Mouse (Mus musculus): ENCODE data around the gene Ddah1. TPM values are rescaled to one million over a fixed set of nuclear protein-coding genes. Genes with fewer than 3 reads are reported as not detected.

Ddah1 gene
- polyA plus RNA-seq, 1 experiment from 2014 or later: 28.0 TPM

DNA sequence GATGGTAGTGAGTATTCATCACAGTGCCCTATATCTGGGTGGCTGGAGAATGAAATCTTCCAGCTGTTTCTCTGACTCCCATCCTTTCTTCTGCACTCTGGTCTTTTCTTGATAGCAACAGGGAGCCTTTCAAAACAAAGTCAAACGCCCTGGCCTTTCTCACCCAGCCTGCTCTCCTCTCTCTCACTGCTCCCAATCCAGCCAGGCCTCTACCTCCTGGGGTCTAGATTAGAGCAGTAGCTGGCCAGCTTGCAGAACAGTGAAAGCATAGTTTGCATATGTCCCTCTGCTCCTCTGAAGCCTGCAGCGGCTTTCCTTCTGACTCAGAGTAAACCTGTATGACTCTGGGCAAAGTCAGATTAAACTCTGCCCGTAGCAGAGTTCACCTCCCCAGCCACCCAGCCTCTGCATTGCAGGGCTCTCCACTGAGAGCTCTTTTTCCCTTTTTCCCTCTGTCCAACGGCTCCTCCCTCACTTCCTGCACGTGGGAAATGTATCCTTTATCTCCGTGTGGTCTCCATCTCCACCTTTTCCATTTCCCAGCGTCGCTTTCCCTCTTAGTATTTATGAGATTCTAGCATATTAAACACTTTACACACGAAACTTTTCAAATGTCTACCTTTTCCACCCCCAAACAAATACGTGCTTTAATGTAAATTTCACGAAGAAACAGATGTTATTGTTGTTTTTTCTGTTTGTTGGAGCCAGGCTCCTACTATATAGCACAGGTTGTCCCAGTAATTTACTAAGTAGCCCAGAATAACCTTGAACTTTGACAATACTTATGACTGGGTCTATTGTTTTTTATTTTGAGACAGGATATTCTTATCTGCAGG is 163.8 kb downstream of the Ddah1 start, which contains the start of gene Bcl10:
Bcl10 (plus strand) TSS at position 786 of the 836 bp plus-strand sequence.
- Histone ChIP-seq H3K36me3 (replicated peaks; ENCODE audit: control insufficient read depth, insufficient read depth, low read depth, low read length) (no peaks in the 10 kb centered on the region), H3K27ac (replicated peaks; ENCODE audit: low read depth, low read length) (peak within 1 kb of the TSS; percentile 47; the same call in 1 of the 2 replicates), H3K9ac (replicated peaks; ENCODE audit: low read length) (0 out of 2 replicates have a peak within 1 kb of the TSS, but pooled peaks have one; percentile 41), H3K27me3 (ENCODE audit: control insufficient read depth, insufficient read depth, low read length) (no peaks in the 10 kb centered on the region), H3K4me2 (ENCODE audit: low read depth, low read length) (peak within 1 kb of the TSS; percentile 58), H3K9me3 (replicated peaks; ENCODE audit: control insufficient read depth, low read length) (no peaks in the 10 kb centered on the region), H3K4me1 (ENCODE audit: control insufficient read depth, insufficient read depth, low read length) (no peaks in the 10 kb centered on the region), H3K4me3 (ENCODE audit: low read depth, low read length) (peak within 1 kb of the TSS; percentile 31)
- DNase-seq (ENCODE audit: low spot score): no peak
- 31% methylated on average over 11 of the region's 11 CpGs for WGBS
- no peak for ATAC-seq (replicated peaks; ENCODE audit: insufficient number of reproducible peaks, low FRiP score, low TSS enrichment, low read depth)

GRCm38 (mm10) chr3:145922971-145923370 is 164.5 kb downstream of the Ddah1 start:
- Histone ChIP-seq H3K4me1 (ENCODE audit: control insufficient read depth, insufficient read depth, low read length) (no peaks in the 10 kb centered on the region), H3K27me3 (ENCODE audit: control insufficient read depth, insufficient read depth, low read length) (no peaks in the 10 kb centered on the region), H3K9ac (replicated peaks; ENCODE audit: low read length) (no peak overlapping the region), H3K9me3 (replicated peaks; ENCODE audit: control insufficient read depth, low read length) (no peaks in the 10 kb centered on the region), H3K27ac (replicated peaks; ENCODE audit: low read depth, low read length) (no peak overlapping the region), H3K4me3 (ENCODE audit: low read depth, low read length) (no peak overlapping the region), H3K36me3 (replicated peaks; ENCODE audit: control insufficient read depth, insufficient read depth, low read depth, low read length) (no peaks in the 10 kb centered on the region), H3K4me2 (ENCODE audit: low read depth, low read length) (no peak overlapping the region)
- WGBS: 72% methylated on average over 3 of the region's 3 CpGs
- ATAC-seq (replicated peaks; ENCODE audit: insufficient number of reproducible peaks, low FRiP score, low TSS enrichment, low read depth) (no peak), DNase-seq (ENCODE audit: low spot score) (no peak)

DNA sequence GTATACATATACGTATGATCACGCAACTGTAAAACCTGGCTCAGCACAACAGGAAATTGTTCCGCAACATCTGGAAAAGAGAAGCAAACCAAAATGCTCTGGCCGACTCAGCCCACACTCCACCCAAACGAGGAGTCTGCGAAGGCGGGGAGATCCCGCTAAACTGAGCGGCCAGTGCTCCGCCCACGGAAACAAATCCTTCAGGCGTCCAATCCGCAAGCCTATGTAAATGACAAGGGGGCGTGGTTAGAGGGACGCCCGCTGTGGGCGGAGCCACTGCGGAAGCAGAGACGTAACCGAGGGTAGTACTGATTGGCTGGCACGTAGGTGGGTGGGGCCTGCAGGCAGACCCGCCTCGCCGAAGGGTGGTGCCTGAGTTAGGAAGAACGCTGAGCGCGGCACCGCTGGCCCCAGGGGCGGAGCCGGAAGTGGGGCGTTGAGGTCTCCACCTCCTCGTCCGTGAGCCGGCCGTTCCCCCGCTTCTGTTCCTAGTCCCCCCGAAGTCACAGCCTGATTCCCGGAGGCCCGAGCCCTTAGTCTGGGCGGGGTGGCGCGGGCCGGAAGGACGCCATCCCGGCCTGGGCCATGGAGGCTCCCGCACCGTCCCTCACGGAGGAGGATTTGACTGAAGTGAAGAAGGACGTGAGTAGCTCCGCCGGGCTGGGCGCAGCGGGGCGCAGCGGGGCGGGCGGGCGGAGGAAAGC is 165.6 kb downstream of the Ddah1 start:
- WGBS: under 1% methylated on average over 58 of the region's 58 CpGs
- peak; percentile 99 for ATAC-seq (replicated peaks; ENCODE audit: insufficient number of reproducible peaks, low FRiP score, low TSS enrichment, low read depth)
- no peaks in the 10 kb centered on the region for H3K4me1 ChIP-seq (ENCODE audit: control insufficient read depth, insufficient read depth, low read length)
- H3K36me3 ChIP-seq (replicated peaks; ENCODE audit: control insufficient read depth, insufficient read depth, low read depth, low read length): no peaks in the 10 kb centered on the region
- peak overlapping the region; percentile 88 for H3K9ac ChIP-seq (replicated peaks; ENCODE audit: low read length)
- no peaks in the 10 kb centered on the region for H3K9me3 ChIP-seq (replicated peaks; ENCODE audit: control insufficient read depth, low read length)
- H3K4me2 ChIP-seq (ENCODE audit: low read depth, low read length): peak overlapping the region; percentile 65
- H3K27me3 ChIP-seq (ENCODE audit: control insufficient read depth, insufficient read depth, low read length): no peaks in the 10 kb centered on the region
- peak; percentile 100 for DNase-seq (ENCODE audit: low spot score)
- H3K27ac ChIP-seq (replicated peaks; ENCODE audit: low read depth, low read length): peak overlapping the region; percentile 89
- peak overlapping the region; percentile 89 for H3K4me3 ChIP-seq (ENCODE audit: low read depth, low read length)

DNA sequence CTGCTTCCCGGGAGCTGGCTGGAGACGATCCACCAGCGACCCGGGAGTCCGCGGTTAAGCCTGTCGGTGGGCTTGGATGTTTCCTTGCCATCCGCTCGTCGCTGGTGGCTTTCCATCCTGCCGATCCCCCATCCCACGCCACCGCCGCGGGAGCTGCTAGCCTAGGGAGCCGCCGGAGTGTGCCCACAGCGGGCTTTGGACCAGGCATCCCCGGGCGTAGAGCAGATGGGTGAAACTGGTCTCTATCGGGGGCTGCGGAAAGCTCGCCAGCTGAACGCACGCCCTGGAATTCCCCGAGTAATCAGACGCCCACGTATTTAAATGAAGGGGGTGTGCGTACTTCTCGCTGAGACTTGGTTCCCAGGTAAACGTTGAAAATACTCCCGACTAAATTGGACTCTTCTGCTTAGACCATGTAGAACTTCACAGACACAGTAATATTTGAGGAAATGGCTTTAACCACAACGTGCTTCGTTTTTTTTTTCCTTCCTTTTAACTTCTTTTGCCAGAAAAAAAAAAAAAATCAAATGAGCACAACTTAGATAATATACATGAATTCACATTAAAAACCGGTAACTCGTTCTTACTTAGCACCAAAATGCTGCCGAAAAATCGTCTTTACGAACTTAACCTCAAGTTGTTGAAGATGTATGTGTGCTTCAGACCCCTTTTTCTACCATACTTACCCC is 166.3 kb downstream of the Ddah1 start:
- H3K4me1 ChIP-seq (ENCODE audit: control insufficient read depth, insufficient read depth, low read length): no peaks in the 10 kb centered on the region
- WGBS: 4% methylated on average over 39 of the region's 39 CpGs
- peak; percentile 16; the same call in 1 of the 2 replicates for ATAC-seq (replicated peaks; ENCODE audit: insufficient number of reproducible peaks, low FRiP score, low TSS enrichment, low read depth)
- DNase-seq (ENCODE audit: low spot score): peak; percentile 60
- peak overlapping the region; percentile 89 for H3K27ac ChIP-seq (replicated peaks; ENCODE audit: low read depth, low read length)
- peak overlapping the region; percentile 88 for H3K9ac ChIP-seq (replicated peaks; ENCODE audit: low read length)
- H3K4me2 ChIP-seq (ENCODE audit: low read depth, low read length): peak overlapping the region; percentile 65
- no peaks in the 10 kb centered on the region for H3K9me3 ChIP-seq (replicated peaks; ENCODE audit: control insufficient read depth, low read length)
- no peaks in the 10 kb centered on the region for H3K27me3 ChIP-seq (ENCODE audit: control insufficient read depth, insufficient read depth, low read length)
- no peaks in the 10 kb centered on the region for H3K36me3 ChIP-seq (replicated peaks; ENCODE audit: control insufficient read depth, insufficient read depth, low read depth, low read length)
- peak overlapping the region; percentile 89 for H3K4me3 ChIP-seq (ENCODE audit: low read depth, low read length)

- Histone ChIP-seq H3K27ac (replicated peaks; ENCODE audit: low read depth, low read length) (no peak overlapping the region), H3K4me3 (ENCODE audit: low read depth, low read length) (peak overlapping the region; percentile 89; the same call in 1 of the 2 replicates), H3K4me1 (ENCODE audit: control insufficient read depth, insufficient read depth, low read length) (no peaks in the 10 kb centered on the region), H3K36me3 (replicated peaks; ENCODE audit: control insufficient read depth, insufficient read depth, low read depth, low read length) (no peaks in the 10 kb centered on the region), H3K9ac (replicated peaks; ENCODE audit: low read length) (no peak overlapping the region), H3K4me2 (ENCODE audit: low read depth, low read length) (no peak overlapping the region; the same call in 1 of the 2 replicates), H3K9me3 (replicated peaks; ENCODE audit: control insufficient read depth, low read length) (no peaks in the 10 kb centered on the region), H3K27me3 (ENCODE audit: control insufficient read depth, insufficient read depth, low read length) (no peaks in the 10 kb centered on the region)
- WGBS: 73% methylated on average over 5 of the region's 5 CpGs
- ATAC-seq (replicated peaks; ENCODE audit: insufficient number of reproducible peaks, low FRiP score, low TSS enrichment, low read depth) (no peak), DNase-seq (ENCODE audit: low spot score) (no peak)
Observed at GRCm38 (mm10) chr3:145925506-145925905, 167.0 kb downstream of the Ddah1 start.

- no peaks in the 10 kb centered on the region for H3K27me3 ChIP-seq (ENCODE audit: control insufficient read depth, insufficient read depth, low read length)
- DNase-seq (ENCODE audit: low spot score): peak; percentile 55
- H3K4me3 ChIP-seq (ENCODE audit: low read depth, low read length): no peak overlapping the region
- H3K36me3 ChIP-seq (replicated peaks; ENCODE audit: control insufficient read depth, insufficient read depth, low read depth, low read length): no peaks in the 10 kb centered on the region
- H3K9me3 ChIP-seq (replicated peaks; ENCODE audit: control insufficient read depth, low read length): no peaks in the 10 kb centered on the region
- no peak for ATAC-seq (replicated peaks; ENCODE audit: insufficient number of reproducible peaks, low FRiP score, low TSS enrichment, low read depth)
- H3K27ac ChIP-seq (replicated peaks; ENCODE audit: low read depth, low read length): no peak overlapping the region
- 38% methylated on average over 7 of the region's 7 CpGs for WGBS
- H3K4me2 ChIP-seq (ENCODE audit: low read depth, low read length): no peak overlapping the region
- no peaks in the 10 kb centered on the region for H3K4me1 ChIP-seq (ENCODE audit: control insufficient read depth, insufficient read depth, low read length)
- H3K9ac ChIP-seq (replicated peaks; ENCODE audit: low read length): no peak overlapping the region
Observed at GRCm38 (mm10) chr3:145929525-145930400, 171.3 kb downstream of the Ddah1 start.

DNA sequence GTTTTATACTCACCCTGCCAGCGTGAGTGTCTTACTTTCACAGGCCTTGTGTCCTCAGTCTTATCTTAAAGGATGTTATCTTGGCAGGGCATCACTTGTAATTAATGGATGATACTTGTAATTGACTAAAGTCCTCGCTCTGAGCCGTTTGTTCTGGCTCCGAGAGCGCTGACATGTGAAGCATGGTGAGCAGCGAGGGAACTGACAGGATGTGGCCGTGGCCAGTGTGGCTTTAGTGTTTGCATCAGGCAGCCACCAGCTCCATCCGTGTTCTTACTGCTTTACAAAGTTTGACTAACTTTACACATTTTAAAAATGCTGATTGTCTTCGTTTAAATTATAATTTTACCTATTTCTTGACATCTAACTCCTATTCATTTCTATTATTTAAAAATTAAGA is 175.4 kb downstream of the Ddah1 start:
- no peak overlapping the region for H3K9ac ChIP-seq (replicated peaks; ENCODE audit: low read length)
- no peaks in the 10 kb centered on the region for H3K27me3 ChIP-seq (ENCODE audit: control insufficient read depth, insufficient read depth, low read length)
- DNase-seq (ENCODE audit: low spot score): no peak
- H3K4me1 ChIP-seq (ENCODE audit: control insufficient read depth, insufficient read depth, low read length): no peaks in the 10 kb centered on the region
- WGBS: 91% methylated on average over 9 of the region's 9 CpGs
- H3K36me3 ChIP-seq (replicated peaks; ENCODE audit: control insufficient read depth, insufficient read depth, low read depth, low read length): no peaks in the 10 kb centered on the region
- no peak overlapping the region for H3K27ac ChIP-seq (replicated peaks; ENCODE audit: low read depth, low read length)
- H3K4me2 ChIP-seq (ENCODE audit: low read depth, low read length): no peak overlapping the region
- ATAC-seq (replicated peaks; ENCODE audit: insufficient number of reproducible peaks, low FRiP score, low TSS enrichment, low read depth): no peak
- H3K4me3 ChIP-seq (ENCODE audit: low read depth, low read length): no peak overlapping the region
- H3K9me3 ChIP-seq (replicated peaks; ENCODE audit: control insufficient read depth, low read length): no peaks in the 10 kb centered on the region
